In the genomic region with DNA sequence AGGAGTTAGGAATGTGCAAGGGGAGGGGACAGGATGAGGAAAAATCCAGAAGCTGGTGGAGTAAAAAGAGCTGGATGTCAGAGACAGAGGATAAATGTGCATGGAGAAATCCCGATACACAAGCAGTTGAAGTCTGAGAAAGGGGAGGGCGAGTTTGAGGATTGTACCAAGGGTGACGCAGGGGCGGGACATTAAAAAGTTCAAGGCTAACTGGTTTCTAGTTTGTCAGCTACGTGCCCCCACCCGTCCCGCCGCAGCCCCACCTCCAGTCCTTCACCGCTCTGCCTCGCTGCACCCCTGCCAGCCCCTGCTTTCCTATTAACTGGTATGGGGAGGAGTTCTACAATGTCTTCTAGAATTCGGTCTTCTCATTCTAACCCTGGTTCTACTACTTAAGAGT, we compare ENCODE assay signal across 8 mouse cellular contexts. TPM values are rescaled to one million over a fixed set of nuclear protein-coding genes. Genes with fewer than 3 reads are reported as not detected.
DNase-seq lines count a peak whose midpoint lies in the region; ATAC-seq and TF ChIP-seq lines count a peak whose summit lies in the region.

No protein-coding gene starts in this region.

- peaks cover 3% of the 10 kb centered on the region for H3K4me1 ChIP-seq in heart, adult 2 months (ENCODE audit: control insufficient read depth, insufficient read depth, low read length)
- H3K4me1 ChIP-seq in heart, embryonic 15.5 days (replicated peaks), result peaks cover 11% of the 10 kb centered on the region
- H3K4me1 ChIP-seq in limb, embryonic 11.5 days (ENCODE audit: control insufficient read depth, insufficient read depth, low read length), result 0 out of 2 replicates have a peak, but pooled peaks cover 3% of the 10 kb centered on the region
- H3K4me1 ChIP-seq in midbrain, embryonic 15.5 days, result peaks cover 13% of the 10 kb centered on the region

- H3K36me3 ChIP-seq in heart, adult 2 months (ENCODE audit: control insufficient read depth, insufficient read depth, low read length), result 0 out of 2 replicates have a peak, but pooled peaks cover 4% of the 10 kb centered on the region
- peaks cover 33% of the 10 kb centered on the region for H3K36me3 ChIP-seq in heart, embryonic 15.5 days
- H3K36me3 ChIP-seq in limb, embryonic 11.5 days (ENCODE audit: control insufficient read depth, insufficient read depth, low read length), result peaks cover 16% of the 10 kb centered on the region; the same call in 1 of the 2 replicates
- peaks cover 27% of the 10 kb centered on the region; the same call in 1 of the 2 replicates for H3K36me3 ChIP-seq in midbrain, embryonic 15.5 days (replicated peaks)

- H3K27ac ChIP-seq in heart, adult 2 months, result peak overlapping the region; percentile 77
- peak overlapping the region; percentile 88 for H3K27ac ChIP-seq in heart, embryonic 15.5 days
- no peak overlapping the region for H3K27ac ChIP-seq in limb, embryonic 11.5 days (replicated peaks; ENCODE audit: low read depth, low read length)
- peak overlapping the region; percentile 57; the same call in 1 of the 2 replicates for H3K27ac ChIP-seq in midbrain, embryonic 15.5 days

- peak in 1 of 2 experiments; percentile 43 for DNase-seq in heart, adult 2 months
- DNase-seq in heart, postnatal 10 days, result no peak
- DNase-seq in adrenal gland, postnatal 10 days, result peak; percentile 79
- DNase-seq in limb, embryonic 11.5 days (ENCODE audit: low spot score), result no peak
- peak; percentile 35 for DNase-seq in urinary bladder, postnatal 25 days (ENCODE audit: low spot score)
- DNase-seq in frontal cortex, adult 2 months (ENCODE audit: extremely low spot score in 1 of 2, low spot score in 1 of 2), result no peak

- peak overlapping the region; percentile 76 for H3K9ac ChIP-seq in heart, adult 2 months (ENCODE audit: low read depth, low read length)
- H3K9ac ChIP-seq in heart, embryonic 15.5 days, result peak overlapping the region; percentile 73
- H3K9ac ChIP-seq in limb, embryonic 11.5 days (ENCODE audit: low read length), result peak overlapping the region; percentile 53
- H3K9ac ChIP-seq in midbrain, embryonic 15.5 days, result peak overlapping the region; percentile 73

- no peak for TF ChIP-seq EP300 in heart, adult 2 months (IDR thresholded peaks at IDR 0.05; ENCODE audit: insufficient read depth, low read depth, low read length)

- peak overlapping the region; percentile 64 for H3K4me3 ChIP-seq in heart, adult 2 months
- peak overlapping the region; percentile 73 for H3K4me3 ChIP-seq in heart, embryonic 15.5 days
- peak overlapping the region; percentile 57 for H3K4me3 ChIP-seq in limb, embryonic 11.5 days (ENCODE audit: low read depth, low read length)
- H3K4me3 ChIP-seq in midbrain, embryonic 15.5 days, result peak overlapping the region; percentile 76

- no peaks in the 10 kb centered on the region for H3K9me3 ChIP-seq in heart, embryonic 15.5 days (replicated peaks)
- H3K9me3 ChIP-seq in limb, embryonic 11.5 days (ENCODE audit: control insufficient read depth, low read length), result no peaks in the 10 kb centered on the region
- no peaks in the 10 kb centered on the region for H3K9me3 ChIP-seq in midbrain, embryonic 15.5 days

- TF ChIP-seq POLR2A in heart, adult 2 months (IDR thresholded peaks at IDR 0.05; ENCODE audit: insufficient read depth, low read depth, low read length), result no peak

- TF ChIP-seq CTCF in heart, adult 2 months (IDR thresholded peaks at IDR 0.05), result no peak

- peak overlapping the region; percentile 74 for H3K4me2 ChIP-seq in heart, embryonic 15.5 days
- peak overlapping the region; percentile 80 for H3K4me2 ChIP-seq in limb, embryonic 11.5 days (ENCODE audit: low read depth, severe bottlenecking)
- H3K4me2 ChIP-seq in midbrain, embryonic 15.5 days, result peak overlapping the region; percentile 80

- WGBS in heart, adult 2 months, result 2% methylated on average over 11 of the region's 11 CpGs
- under 1% methylated on average over 11 of the region's 11 CpGs for WGBS in heart, embryonic 15.5 days
- 1% methylated on average over 11 of the region's 11 CpGs for WGBS in limb, embryonic 11.5 days
- WGBS in midbrain, embryonic 15.5 days, result 2% methylated on average over 11 of the region's 11 CpGs

- H3K79me2 ChIP-seq in heart, adult 2 months (replicated peaks; ENCODE audit: control insufficient read depth, insufficient read depth, low read length), result no peaks in the 10 kb centered on the region

- no peaks in the 10 kb centered on the region for H3K27me3 ChIP-seq in heart, adult 2 months (ENCODE audit: control insufficient read depth, insufficient read depth, low read length)
- H3K27me3 ChIP-seq in heart, embryonic 15.5 days, result no peaks in the 10 kb centered on the region
- no peaks in the 10 kb centered on the region for H3K27me3 ChIP-seq in limb, embryonic 11.5 days (ENCODE audit: control insufficient read depth, insufficient read depth, low read length)
- H3K27me3 ChIP-seq in midbrain, embryonic 15.5 days (replicated peaks), result no peaks in the 10 kb centered on the region

- ATAC-seq in heart, embryonic 15.5 days (replicated peaks; ENCODE audit: insufficient number of reproducible peaks, insufficient read depth, low FRiP score, low read depth), result peak; percentile 27
- no peak for ATAC-seq in limb, embryonic 11.5 days (ENCODE audit: insufficient number of reproducible peaks, low FRiP score, low TSS enrichment, low read depth)
- peak; percentile 41 for ATAC-seq in midbrain, embryonic 15.5 days (replicated peaks)

- intact Hi-C loops in heart, adult 2 months (cut with DNase I), result no loop called here
- intact Hi-C loops in heart, postnatal 10 days (cut with DNase I), result no loop called here

RNA-seq across cellular contexts. Expression of gene Phb, which starts 0.4 kb away (rescaled TPM):
- total RNA-seq in heart, adult 2 months (2021), result 100 to 1,000 TPM; 358 to 383 TPM
- 281 and 456 TPM in 2 replicates for polyA plus RNA-seq in heart, adult 2 months (2012; rRNA removed)
- total RNA-seq in heart, postnatal 10 days (2021), result 100 to 1,000 TPM; 337 to 343 TPM
- 100 to 1,000 TPM; 341 to 361 TPM for total RNA-seq in adrenal gland, postnatal 10 days (2021)
- polyA plus RNA-seq in heart, embryonic 15.5 days (2015; fragmentation: Nextera tagmentation; extraction: Ambion mirVana), result 237 and 293 TPM in 2 replicates
- polyA plus RNA-seq in limb, embryonic 11.5 days (2014; fragmentation: Nextera tagmentation; extraction: Ambion mirVana), result 240 and 256 TPM in 2 replicates
- 166 and 185 TPM in 2 replicates for polyA plus RNA-seq in midbrain, embryonic 15.5 days (2015; fragmentation: Nextera tagmentation; extraction: Ambion mirVana)
- 120 and 143 TPM in 2 replicates for polyA plus RNA-seq in frontal cortex, adult 2 months (2012; rRNA removed)

RNA-seq across cellular contexts. Expression of gene Zfp652, which starts 45.3 kb away (rescaled TPM):
- 10 to 100 TPM; 47.6 to 54.4 TPM for total RNA-seq in heart, adult 2 months (2021)
- polyA plus RNA-seq in heart, adult 2 months (2012; rRNA removed), result 16.1 and 22.3 TPM in 2 replicates
- total RNA-seq in heart, postnatal 10 days (2021), result 10 to 100 TPM; 48.9 to 52.2 TPM
- 10 to 100 TPM; 42.8 to 46.6 TPM for total RNA-seq in adrenal gland, postnatal 10 days (2021)
- 12.9 and 14.3 TPM in 2 replicates for polyA plus RNA-seq in heart, embryonic 15.5 days (2015; fragmentation: Nextera tagmentation; extraction: Ambion mirVana)
- 11.7 and 13.7 TPM in 2 replicates for polyA plus RNA-seq in limb, embryonic 11.5 days (2014; fragmentation: Nextera tagmentation; extraction: Ambion mirVana)
- polyA plus RNA-seq in midbrain, embryonic 15.5 days (2015; fragmentation: Nextera tagmentation; extraction: Ambion mirVana), result 28.4 and 28.9 TPM in 2 replicates
- 25.3 and 26.1 TPM in 2 replicates for polyA plus RNA-seq in frontal cortex, adult 2 months (2012; rRNA removed)

RNA-seq across cellular contexts. Expression of gene B130006D01Rik, which starts 56.2 kb away (rescaled TPM):
- under 1 TPM; 0.26 to 0.30 TPM for total RNA-seq in heart, adult 2 months (2021)
- polyA plus RNA-seq in heart, adult 2 months (2012; rRNA removed), result 0.06 and 0.15 TPM in 2 replicates
- under 1 TPM; 0.47 to 0.79 TPM for total RNA-seq in heart, postnatal 10 days (2021)
- 1 to 10 TPM in 1 of 2 experiments, under 1 TPM in 1; 0.27 to 1.3 TPM for total RNA-seq in adrenal gland, postnatal 10 days (2021)
- 0.71 TPM in 2 replicates for polyA plus RNA-seq in heart, embryonic 15.5 days (2015; fragmentation: Nextera tagmentation; extraction: Ambion mirVana)
- polyA plus RNA-seq in limb, embryonic 11.5 days (2014; fragmentation: Nextera tagmentation; extraction: Ambion mirVana), result 1.5 and 1.8 TPM in 2 replicates
- polyA plus RNA-seq in midbrain, embryonic 15.5 days (2015; fragmentation: Nextera tagmentation; extraction: Ambion mirVana), result 1.1 and 1.7 TPM in 2 replicates
- 0.52 and 0.55 TPM in 2 replicates for polyA plus RNA-seq in frontal cortex, adult 2 months (2012; rRNA removed)

Comparison
In these comparisons a context has a peak if more than half of its experiments do, and no peak if none do; other contexts are left out.
1. DNase-seq: peak in adrenal gland, postnatal 10 days (single experiment) and urinary bladder, postnatal 25 days (single experiment); none in heart, postnatal 10 days (0 of 2), limb, embryonic 11.5 days (single experiment) and frontal cortex, adult 2 months (0 of 2).
2. Peak in every context shown above with its lines, with median percentiles within 50 percentile points of each other: H3K4me3 ChIP-seq, H3K9ac ChIP-seq and H3K4me2 ChIP-seq.